Mouse (Mus musculus) ES-E14 (cell line): Measurements from ENCODE around the gene Tas2r135.

Experiments used
- CHD2 ChIP-seq: IDR thresholded peaks from 2 replicates; pipeline ENCODE4 v1.6.1; 2014; ENCODE audit warnings: mild to moderate bottlenecking, low read depth, low read length, inconsistent platforms
- HCFC1 ChIP-seq: IDR thresholded peaks from 2 replicates; pipeline ENCODE4 v1.6.1; 2012; ENCODE audit warnings: low read length, inconsistent platforms, borderline replicate concordance; ENCODE audit not compliant: insufficient read depth
- MAFK ChIP-seq: IDR thresholded peaks from 2 replicates; pipeline ENCODE4 v1.6.1; 2014; ENCODE audit warnings: mild to moderate bottlenecking, low read depth, low read length, inconsistent platforms; ENCODE audit not compliant: insufficient read depth
- ZNF384 ChIP-seq: IDR thresholded peaks from 2 replicates; pipeline ENCODE4 v1.6.1; 2012; ENCODE audit warnings: low read depth, low read length, inconsistent platforms

DNA sequence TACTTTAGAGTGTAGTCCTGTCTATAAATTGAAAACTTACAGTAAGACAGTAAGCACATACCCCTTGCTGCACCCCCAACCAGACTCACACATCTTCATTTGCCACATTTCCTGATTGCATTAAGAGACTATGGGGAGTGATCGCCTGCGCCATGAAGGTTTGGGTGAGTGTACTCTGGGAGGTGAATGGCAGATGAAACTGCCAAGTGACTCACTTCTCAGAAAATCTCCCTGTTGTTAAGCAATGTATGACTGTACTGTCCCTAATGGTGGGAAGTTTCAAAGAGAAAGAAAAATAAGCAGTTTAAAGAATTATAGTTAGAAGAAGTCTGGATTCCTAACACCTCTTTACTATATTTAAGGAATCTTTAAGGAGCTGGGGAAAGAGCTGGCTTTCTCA lies 14.2 kb downstream of the Tas2r135 start:
- TF ChIP-seq CHD2 (no peak), MAFK (no peak), HCFC1 (no peak), ZNF384 (no peak)
